Mouse (Mus musculus) CD8-positive naive resting alpha-beta T cell, adult 2 months (primary cell): ENCODE data around the gene Cdc42bpb.

ENCODE experiments used
- DNase-seq, 2 experiments: peaks; one replicate each; pipeline ENCODE4 v3.0.0; 2022; ENCODE audit warnings: low read depth in 2 of 2, low spot score in 2 of 2

The Cdc42bpb gene

DNA sequence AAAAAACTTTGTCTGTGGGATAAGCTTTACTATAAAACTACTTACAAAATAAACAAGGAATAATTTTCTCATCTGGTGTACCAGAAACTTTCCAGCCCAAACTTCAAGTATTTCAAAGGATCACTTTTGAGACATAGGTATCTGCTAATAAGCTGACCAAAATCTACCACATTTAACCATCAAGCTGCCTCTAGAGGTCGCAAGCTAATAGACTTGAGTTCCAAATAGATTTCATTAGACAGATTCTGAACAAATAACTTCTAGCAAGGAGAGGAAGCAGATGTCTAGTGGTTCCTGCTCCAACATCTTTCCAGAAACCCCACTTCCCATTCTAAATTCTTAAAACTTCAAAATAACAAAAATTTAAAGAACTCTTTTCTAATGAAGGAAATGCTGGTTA lies 33.6 kb downstream of the Cdc42bpb start:
- no peak for DNase-seq

DNA sequence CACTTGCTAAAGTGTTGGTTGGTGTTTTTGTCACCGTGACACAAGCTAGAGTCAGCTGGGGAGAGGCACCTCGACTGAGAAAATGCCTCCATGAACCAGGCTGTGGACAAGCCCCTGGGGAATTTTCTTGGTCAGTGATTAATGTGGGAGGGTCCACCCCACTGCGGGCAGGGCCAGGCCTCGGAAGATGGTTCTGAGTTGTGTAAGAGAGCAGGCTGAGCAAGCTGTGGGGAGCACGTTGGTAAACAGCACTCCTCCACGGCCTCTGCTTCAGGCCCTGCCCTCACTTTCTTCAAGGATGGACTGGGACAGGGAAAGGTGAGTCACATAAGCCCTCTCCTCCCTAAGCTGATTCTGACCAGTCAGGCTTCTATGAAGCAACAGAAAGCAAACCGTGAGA lies 36.8 kb downstream of the Cdc42bpb start:
- DNase-seq: no peak

DNA sequence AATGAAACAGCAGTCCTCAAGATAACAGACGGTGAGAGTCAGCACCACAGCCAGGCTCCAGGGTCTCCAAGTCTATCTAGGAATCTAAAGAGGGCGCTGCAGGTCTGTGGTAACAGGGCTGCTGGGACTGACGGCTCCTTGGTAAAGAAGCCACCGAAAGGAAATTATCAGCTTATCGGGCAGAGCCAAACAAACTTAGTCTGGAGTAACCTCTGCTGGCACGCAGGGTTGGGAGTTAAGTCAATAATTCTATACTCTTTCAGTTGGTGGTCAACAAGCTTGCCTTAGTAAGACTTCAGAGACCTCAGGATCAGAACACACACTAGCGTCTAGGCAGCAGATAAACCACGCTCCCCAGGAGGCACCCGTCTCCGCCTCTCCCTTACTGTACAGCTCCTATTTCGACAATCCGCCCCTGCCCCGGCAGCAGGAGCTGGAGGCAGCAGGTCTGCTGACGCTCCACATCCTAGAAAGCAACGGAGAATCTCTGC lies 39.6 kb downstream of the Cdc42bpb start:
- no peak for DNase-seq

DNA sequence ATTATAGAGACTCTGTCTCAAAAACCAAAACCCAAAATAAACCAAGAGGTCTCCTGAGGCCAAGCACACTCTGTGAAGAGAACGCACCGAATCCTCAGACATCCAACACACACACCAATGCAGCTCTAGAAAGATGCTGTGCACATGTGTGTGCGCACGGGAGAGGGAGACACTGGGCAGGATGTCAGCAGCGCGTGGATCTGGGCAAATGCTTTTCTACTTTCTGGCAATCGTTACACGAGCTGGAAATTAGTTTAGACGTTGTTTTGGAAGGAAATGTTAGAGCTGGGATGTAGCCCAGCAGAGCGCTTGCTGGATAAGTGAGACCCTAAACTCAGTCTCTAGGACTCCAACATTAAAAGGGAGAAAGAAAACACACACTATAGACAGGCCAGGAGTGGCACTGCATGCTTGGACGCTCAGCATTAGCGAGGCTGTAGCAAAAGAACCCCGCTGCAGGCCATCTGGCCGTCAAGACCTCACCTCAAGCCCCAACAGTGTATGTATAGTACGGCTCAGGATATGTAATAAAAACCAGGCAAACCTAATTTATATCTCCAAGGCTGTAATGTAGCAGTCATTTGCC lies 44.4 kb downstream of the Cdc42bpb start:
- DNase-seq: no peak

DNA sequence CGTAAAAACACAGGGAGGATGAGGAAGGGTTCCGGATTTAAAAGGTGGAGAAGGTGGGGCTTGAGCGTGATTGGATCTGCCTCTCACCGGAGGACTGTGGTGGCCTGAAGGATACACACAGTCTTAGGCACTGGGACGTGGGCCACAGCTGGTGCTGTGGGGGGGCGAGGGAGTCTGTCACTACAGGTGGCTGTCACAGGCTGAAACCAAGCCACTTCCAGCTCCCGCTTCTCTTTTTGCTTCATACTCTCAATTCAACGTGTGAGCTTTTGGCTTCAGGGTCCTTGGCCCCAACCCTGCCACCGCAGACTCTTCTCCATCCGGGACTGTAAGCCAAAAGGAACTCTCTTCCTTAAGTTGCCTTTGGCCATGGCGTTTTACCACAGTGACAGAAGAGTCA lies 45.1 kb downstream of the Cdc42bpb start:
- no peak for DNase-seq

DNA sequence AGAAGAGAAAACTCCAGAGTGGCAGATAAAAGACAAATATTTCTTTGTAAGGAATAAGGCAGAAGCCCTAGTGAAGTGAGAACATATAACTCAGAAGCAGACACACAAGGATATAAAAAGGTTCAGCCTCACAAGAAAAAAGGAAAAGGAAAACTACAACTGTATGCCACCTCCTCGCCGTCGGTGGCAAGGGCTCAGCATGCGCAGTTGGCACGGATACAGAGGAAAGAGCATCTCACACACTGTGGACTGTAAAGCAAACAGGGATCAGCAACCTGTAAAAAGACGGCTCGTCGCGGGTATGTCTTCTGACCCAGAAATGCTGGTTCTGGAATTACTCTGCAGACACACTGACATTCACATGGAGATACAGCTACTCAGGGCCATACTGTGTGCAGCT lies 45.9 kb downstream of the Cdc42bpb start:
- DNase-seq: no peak

DNA sequence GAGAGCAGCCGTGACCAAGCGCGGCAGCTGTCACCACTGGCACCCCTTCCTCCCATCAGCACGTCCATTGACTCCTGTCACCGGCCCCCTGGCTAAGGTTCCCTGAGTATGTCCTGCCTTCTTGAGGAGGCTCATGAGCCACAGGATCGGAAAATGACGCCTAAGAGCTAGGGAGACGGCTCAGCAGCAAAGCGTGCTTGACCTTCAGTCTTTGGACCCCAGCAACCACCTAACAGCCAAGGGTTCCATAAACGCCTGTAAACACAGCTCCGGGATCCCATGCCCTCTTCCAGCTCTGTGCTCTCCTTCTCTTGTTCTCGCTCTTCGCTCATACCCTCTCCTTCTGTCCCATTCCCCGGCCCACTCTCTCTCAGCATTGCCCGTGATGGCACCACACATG lies 48.2 kb downstream of the Cdc42bpb start:
- DNase-seq: no peak

DNA sequence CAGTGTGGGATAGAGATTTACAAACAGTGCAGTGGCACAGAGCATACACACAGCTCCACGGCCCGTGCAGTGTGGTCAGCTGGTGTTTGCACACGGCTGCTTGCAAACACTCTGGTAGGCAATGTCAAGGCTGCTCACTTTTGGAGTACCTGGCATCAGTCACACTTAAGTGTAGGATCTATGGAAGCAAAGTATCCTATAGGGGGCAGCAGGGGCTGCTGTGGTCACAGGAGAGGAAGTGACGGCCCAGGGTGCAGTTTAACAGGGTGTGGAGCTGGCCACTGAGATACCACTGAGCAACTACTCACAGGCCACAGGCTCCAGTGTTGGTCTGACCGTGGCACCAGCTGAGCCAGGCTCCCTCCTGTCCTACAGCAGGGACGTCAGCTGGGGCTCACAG lies 49.2 kb downstream of the Cdc42bpb start:
- no peak for DNase-seq

DNA sequence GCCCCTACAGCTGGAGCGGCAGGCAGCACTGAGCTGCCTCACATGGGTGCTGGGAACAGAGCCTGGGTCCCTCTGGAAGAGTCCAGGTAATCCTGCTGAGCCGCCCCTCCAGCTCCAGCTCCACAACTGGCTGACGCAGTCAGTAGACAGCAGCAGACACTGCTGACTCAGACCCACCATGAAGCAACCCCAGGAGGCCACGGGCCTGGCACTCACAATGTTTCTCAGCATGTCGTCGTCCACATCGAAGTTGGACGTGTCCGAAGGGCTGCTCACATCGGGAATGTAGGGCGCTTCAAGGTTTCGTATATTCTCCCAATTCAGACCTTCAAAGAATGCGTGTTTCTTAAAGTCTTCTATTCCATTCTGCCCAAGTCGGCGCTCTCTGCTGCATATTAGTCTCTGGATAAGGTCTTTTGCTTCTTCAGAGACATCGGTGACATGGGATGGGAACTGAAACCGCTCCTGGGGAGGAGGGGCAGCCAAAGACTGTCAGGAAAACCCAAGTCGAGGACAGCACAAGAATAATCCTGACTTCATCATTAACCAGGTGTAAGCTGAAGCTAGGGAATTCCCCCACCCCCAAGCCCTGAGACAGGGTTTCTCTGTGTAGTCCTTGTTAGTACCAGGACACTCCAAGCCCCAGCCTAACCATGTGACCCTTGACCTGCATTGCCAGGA lies 51.6 kb downstream of the Cdc42bpb start:
- DNase-seq: no peak

DNA sequence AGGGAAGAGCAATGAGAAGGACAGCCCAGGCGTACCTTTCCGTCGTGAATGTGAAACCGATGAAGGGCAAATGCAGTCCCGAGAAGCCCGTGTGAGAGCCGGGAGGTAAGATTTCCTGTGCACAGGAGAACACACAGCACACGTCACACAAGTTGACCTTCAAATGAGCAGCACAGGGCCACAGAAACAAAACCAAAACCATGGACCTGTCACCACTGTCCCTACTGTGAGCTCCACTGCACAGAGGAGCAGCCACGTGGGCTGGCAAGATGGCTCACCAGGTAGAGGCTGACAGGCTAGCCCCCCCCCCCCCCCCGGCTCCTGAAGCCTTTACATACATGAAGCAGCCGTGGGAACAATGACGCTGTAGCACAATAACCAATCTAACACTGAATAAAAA lies 52.6 kb downstream of the Cdc42bpb start:
- DNase-seq: no peak

DNA sequence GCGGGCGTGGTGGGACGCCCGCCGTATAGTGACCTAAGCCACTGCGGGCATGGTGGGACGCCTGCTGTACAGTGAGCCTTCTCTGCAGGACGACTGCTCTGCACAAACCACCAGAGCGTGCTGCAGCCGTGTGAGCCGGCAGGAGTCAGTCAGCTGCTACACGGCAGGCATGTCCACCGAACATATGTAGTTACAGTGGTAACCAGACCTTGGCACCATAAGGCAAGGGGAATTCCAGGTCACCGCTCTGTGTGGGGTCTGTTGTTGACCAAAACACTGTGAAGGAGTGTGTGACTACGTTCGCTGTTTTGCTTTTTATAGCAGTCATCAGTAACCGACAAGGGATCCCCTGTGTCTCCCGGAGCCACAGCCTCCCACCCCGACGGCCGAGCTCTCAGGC lies 53.0 kb downstream of the Cdc42bpb start:
- DNase-seq: no peak

DNA sequence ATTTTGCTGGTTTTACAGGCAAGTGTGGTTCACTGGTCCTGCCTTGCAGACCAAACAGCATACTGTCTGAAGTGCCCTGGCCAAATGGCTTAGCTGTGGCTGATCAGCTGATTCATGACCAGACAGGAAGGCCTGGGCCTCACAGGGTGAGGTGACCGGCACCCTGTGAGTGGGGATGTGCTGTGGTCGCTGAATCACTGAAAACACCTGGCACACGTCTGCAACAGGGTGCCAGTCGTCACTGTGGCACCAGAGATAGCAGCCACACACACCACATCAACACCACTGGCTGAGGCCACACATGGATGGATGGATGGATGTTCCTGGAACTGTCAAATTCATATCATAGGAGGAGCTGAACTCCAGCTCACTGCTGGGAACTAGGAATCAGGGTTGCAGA lies 54.1 kb downstream of the Cdc42bpb start:
- no peak for DNase-seq

DNA sequence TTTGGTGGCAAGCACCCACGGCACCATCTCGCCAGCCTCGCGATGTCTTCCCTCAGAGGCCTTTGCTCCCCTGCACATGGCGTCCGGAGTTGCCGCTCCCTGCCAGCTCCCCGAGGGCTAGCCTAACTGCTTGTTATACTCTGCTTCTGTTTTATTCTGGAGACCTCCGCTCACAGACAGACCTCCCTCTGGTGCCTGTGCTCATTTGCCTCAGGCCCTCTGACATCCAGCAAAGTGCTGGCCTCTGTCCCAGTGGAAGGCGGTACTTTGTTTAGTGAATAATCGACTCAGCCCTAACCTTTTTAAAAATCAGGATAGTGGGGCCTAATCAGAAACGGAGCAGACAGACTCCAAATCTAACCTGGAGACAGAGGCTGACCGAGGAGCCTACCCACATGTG lies 55.7 kb downstream of the Cdc42bpb start:
- DNase-seq: no peak

DNA sequence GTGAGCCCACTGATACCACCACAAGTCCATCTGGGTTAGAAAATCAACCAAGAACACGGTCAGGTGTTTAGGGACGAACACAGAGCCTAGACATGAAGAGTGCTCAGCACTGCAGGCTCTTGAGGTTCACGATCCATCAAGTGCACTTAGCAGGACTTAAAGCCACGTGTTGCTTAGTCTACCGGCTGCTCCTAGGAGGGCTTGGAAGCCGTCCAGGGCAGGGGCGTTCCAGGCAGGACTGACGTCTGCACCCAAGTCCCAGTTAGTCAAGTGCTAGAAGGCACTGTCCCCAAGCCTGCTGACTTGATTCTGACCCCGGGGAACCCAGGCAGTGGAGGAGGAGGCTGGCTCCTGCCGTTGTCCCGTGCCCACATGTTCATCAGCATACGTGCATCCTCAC lies 57.0 kb downstream of the Cdc42bpb start:
- DNase-seq: no peak

DNA sequence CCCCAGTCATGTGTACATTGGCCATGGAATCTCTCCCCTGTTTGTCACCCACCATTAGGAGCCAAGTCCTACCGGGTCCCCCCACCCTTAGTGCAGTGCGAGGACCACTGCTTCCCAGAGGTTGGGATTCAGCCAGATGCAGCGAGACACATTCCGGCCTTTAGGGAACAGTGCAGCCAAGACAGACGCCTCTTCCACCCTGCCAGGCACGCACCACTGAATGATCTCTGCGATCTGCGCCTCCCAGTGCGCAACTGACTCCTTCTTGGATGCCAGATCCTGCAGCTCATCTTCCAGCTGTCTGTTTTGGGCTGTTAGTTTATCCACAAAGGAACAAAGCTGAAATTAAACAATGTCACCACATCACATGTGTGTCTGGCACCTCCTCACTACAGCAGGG lies 59.8 kb downstream of the Cdc42bpb start:
- no peak for DNase-seq

DNA sequence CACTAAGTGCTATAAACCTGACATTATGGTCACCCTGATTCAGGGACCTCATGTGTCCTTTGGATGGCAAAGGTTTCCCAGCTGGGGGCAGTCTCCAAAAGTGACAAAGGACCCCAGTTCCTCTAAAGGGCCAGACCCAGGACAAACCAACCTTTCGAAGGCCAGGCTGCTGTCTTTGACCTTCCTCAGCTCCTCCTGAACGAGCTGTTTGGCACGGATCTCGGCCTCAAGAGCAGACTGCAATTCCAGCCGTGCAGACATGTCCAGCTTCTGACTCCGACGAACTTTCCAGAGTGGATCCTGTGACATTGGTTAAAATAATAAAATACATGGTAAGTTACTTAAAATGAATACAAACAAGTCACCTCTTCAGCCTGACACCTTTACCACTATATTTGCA lies 63.2 kb downstream of the Cdc42bpb start:
- no peak for DNase-seq

DNA sequence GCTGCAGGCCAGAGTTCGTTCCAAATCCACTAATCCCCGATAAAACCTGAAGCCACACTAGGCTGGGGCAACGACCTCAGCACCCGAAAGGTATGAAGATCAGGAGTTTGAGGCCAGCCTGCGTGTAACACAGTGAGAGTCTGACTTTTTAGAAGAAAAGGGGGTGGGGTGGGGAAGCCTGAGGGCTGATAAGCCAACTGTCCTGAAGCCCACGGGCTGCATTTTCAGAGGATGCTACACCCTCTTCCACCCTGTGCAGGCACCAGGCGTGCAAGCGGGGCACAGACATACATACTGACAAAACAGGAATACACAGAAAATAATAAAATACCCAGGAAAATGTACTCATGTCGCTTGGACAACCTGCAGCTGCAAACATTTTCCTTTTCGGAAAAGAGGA lies 65.7 kb downstream of the Cdc42bpb start:
- DNase-seq: no peak

DNA sequence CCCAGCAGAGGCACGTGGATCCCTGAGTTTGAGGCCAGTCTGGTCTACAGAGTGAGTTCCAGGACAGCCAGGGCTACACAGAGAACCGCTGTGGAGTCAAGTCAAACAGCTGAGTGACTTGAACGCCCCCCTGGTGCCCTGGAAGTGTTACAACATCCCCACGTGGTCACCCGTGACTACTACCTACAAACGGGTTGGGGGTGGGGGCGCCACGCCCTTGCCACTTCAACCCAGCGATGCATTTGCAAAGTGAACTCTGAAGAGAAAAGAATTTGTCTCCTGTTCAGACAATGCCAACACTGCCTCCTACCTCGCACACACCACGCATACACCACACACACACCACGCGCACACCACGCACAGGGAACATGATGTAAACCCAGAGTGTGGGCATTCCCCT lies 67.6 kb downstream of the Cdc42bpb start:
- no peak for DNase-seq

DNA sequence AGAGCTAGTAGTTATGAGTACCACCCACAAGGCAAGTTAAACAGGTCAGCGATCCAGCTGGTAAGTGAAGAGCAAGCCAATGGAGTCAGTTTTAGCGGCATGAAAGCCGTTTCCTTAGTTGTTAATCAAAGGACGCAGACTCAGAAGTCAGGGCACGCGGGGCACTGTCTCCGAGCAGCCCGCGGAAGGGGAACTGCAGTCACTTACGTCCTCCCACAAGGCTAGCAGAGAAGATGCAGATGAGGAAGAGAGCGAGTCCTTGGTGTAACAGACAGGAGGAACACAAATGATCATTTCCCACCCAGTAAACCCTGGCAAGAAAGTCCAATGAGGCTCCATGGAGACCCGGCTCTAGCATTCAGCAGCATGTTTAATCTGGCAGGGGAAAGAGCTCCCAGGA lies 68.3 kb downstream of the Cdc42bpb start:
- no peak for DNase-seq

DNA sequence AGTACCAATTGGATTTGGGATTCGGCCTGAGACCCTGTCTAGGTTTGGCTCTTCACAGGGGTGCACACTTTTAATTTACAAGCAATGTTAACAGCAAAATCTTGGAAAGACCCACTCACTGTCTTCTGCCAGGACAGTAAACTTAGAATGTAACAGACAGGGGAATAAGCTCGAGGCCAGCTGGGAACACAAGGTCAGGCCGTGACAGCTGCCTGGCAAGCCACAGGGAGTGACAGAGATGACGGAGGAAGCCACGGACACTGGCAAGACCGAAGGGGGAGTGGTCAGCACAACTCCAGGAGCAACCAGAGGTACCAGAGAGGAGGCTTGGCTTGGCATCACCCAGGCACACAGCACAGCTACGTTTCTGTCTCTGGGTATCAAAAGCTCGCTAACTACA lies 70.7 kb downstream of the Cdc42bpb start:
- DNase-seq: no peak

DNA sequence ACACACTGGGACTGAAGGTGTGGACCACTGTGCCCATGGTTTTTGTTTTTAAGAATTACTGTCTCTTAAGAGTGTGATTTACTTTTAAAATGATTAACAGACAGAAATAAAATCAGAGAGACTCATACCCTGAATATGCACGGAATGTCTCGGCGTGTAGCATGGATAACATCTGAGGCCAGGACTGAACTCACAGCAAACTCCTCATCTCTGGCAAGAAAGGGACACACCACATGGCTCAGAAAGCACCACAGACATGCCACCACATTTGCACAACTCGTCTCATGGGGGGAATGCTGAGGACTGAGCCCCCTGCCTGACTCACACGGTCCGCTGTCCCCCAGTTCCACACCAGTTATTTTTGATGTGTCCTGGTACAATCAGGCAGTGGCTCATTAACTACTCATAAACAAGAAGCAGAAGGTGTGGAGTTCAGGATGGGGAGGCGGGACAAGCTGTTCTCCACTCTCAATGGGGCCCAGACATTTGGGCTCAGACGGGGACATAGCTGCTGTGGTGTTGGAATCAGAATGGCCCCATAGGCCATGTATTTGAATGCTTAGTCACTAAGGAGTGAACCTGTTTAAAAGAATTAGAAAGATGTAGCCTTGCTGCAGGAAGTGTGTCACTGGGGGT lies 73.7 kb downstream of the Cdc42bpb start:
- DNase-seq: no peak

DNA sequence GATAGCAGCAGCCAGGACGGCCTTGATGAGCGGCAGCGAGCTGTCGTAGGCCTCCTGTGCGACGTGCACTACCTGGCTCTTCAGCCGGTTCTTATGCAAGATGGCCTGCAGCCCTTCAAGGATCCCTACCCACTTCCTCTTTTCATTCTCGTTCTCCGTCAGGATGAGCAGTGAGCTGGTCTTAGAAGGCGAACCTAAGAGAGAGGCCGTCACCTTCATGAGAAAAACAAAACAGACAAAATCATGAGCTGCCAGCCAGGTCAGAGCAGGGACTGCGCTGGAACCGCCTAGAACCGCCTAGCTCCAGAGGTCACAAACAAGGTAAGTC lies 75.5 kb downstream of the Cdc42bpb start:
- no peak for DNase-seq
